Mouse (Mus musculus) kidney, embryonic 14.5 days (tissue): ENCODE measurements around the gene Pla2g12a. TPM values are rescaled to one million over a fixed set of nuclear protein-coding genes. Genes with fewer than 3 reads are reported as not detected.
A peak's percentile ranks its signal among the peaks of the same experiment; 100 is the strongest.

Experiments used
- ATAC-seq: fragments of 200-750 bp; cut with Nextera tagmentation; 2 replicates; pipeline ENCODE4 v1.8.0; 2017; ENCODE audit warnings: moderate number of reproducible peaks, mild to moderate bottlenecking, moderate TSS enrichment, moderate library complexity; ENCODE audit not compliant: low FRiP score, low TSS enrichment
- H3K27ac ChIP-seq: fragments of 300-500 bp; sonication (generic); 2 replicates; pipeline ENCODE4 v1.5.1; 2014; ENCODE audit warnings: low read depth, mild to moderate bottlenecking, low read length, moderate library complexity, mixed read lengths
- H3K27me3 ChIP-seq: fragments of 300-500 bp; sonication (generic); 2 replicates; pipeline ENCODE4 v1.6.1; 2014; ENCODE audit warnings: mild to moderate bottlenecking, low read length; ENCODE audit not compliant: control insufficient read depth, insufficient read depth
- H3K36me3 ChIP-seq: fragments of 300-500 bp; sonication (generic); 2 replicates; pipeline ENCODE4 v1.6.1; 2014; ENCODE audit warnings: low read length, mixed read lengths; ENCODE audit not compliant: control insufficient read depth, insufficient read depth
- H3K4me1 ChIP-seq: fragments of 300-500 bp; sonication (generic); 2 replicates; pipeline ENCODE4 v1.6.1; 2014; ENCODE audit warnings: low read length, mixed read lengths; ENCODE audit not compliant: control insufficient read depth, insufficient read depth
- H3K4me2 ChIP-seq: fragments of 300-500 bp; sonication (generic); replicated peaks from 2 replicates; pipeline ENCODE4 v1.6.1; 2014; ENCODE audit warnings: low read depth, mild to moderate bottlenecking, low read length
- H3K4me3 ChIP-seq: fragments of 300-500 bp; sonication (generic); 2 replicates; pipeline ENCODE4 v1.5.1; 2014; ENCODE audit warnings: mild to moderate bottlenecking, low read length
- H3K9ac ChIP-seq: fragments of 300-500 bp; sonication (generic); 2 replicates; pipeline ENCODE4 v1.6.1; 2014; ENCODE audit warnings: low read depth, mild to moderate bottlenecking, low read length, moderate library complexity
- H3K9me3 ChIP-seq: fragments of 300-500 bp; sonication (generic); 2 replicates; pipeline ENCODE4 v1.6.1; 2016; ENCODE audit warnings: low read length; ENCODE audit not compliant: control insufficient read depth
- WGBS: fragments of 180-500 bp; shearing (Covaris S2); extraction: QIAGEN DNeasy Blood & Tissue Kit; methylation state at CpG from one replicate; pipeline ENCODE4 v1.1.7; 2014; 5-methylcytosine and 5-hydroxymethylcytosine counted together
- polyA plus RNA-seq: library from polyadenylated mRNA; unstranded; fragments of >200 nt; fragmentation: Nextera tagmentation; extraction: Ambion mirVana; gene quantifications from 2 replicates; pipeline ENCODE4 v1.2.1, GENCODE M21; 2014

Gene Pla2g12a
- 47.8 and 48.1 TPM in 2 replicates for polyA plus RNA-seq

DNA sequence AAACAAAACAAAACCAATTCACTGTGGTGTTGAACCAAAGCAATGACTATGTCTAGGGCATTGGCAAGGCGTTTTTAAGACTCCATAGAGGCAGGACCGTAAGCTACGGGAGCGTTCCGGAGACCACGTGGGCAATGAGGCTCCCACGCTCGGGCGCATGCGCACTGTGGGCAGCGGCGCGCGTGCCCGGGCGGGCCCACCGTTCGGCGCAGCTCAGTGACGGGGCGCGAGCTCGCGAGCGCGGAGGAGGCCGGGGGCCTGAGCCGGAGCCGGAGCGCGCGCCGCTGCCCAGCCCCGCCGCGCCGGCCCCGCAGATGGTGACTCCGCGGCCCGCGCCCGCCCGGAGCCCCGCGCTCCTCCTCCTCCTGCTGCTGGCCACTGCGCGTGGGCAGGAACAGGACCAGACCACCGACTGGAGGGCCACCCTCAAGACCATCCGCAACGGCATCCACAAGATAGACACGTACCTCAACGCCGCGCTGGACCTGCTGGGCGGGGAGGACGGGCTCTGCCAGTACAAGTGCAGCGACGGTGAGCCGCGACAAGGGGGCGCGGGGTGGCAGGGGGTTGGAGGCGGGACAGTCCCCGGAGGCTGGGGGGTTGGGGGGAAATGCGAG is at the start of gene Pla2g12a:
Gene Pla2g12a (plus strand): TSS at position 202 of the 617 bp plus-strand sequence.
- peak; percentile 93 for ATAC-seq
- Histone ChIP-seq H3K4me2 (peak within 1 kb of the TSS; percentile 79), H3K27ac (peak within 1 kb of the TSS; percentile 69; the same call in 1 of the 2 replicates), H3K4me1 (0 out of 2 replicates have a peak, but pooled peaks cover 5% of the 10 kb centered on the region), H3K9ac (peak within 1 kb of the TSS; percentile 77), H3K9me3 (no peaks in the 10 kb centered on the region), H3K27me3 (no peaks in the 10 kb centered on the region), H3K4me3 (peak within 1 kb of the TSS; percentile 70), H3K36me3 (no peaks in the 10 kb centered on the region)
- under 1% methylated on average over 66 of the region's 66 CpGs for WGBS

GRCm38 (mm10) chr3:129830626-129831025 is 47.8 kb upstream of the Pla2g12a start:
- peak overlapping the region; percentile 94 for H3K4me3 ChIP-seq
- H3K36me3 ChIP-seq, result peaks cover 28% of the 10 kb centered on the region
- H3K9ac ChIP-seq, result peak overlapping the region; percentile 92
- no peak for ATAC-seq
- WGBS, result under 1% methylated on average over 39 of the region's 45 CpGs
- no peaks in the 10 kb centered on the region for H3K9me3 ChIP-seq
- H3K27ac ChIP-seq, result peak overlapping the region; percentile 85
- H3K4me2 ChIP-seq, result peak overlapping the region; percentile 72
- H3K27me3 ChIP-seq, result no peaks in the 10 kb centered on the region
- peaks cover 19% of the 10 kb centered on the region for H3K4me1 ChIP-seq

- peak; percentile 91 for ATAC-seq
- Histone ChIP-seq H3K4me2 (peak within 1 kb of the TSS; percentile 72), H3K4me1 (peaks cover 19% of the 10 kb centered on the region), H3K36me3 (peaks cover 24% of the 10 kb centered on the region), H3K9me3 (no peaks in the 10 kb centered on the region), H3K4me3 (peak within 1 kb of the TSS; percentile 94), H3K9ac (peak within 1 kb of the TSS; percentile 92), H3K27ac (peak within 1 kb of the TSS; percentile 85), H3K27me3 (no peaks in the 10 kb centered on the region)
- under 1% methylated on average over 60 of the region's 60 CpGs for WGBS
These were observed 47.3 kb upstream of the Pla2g12a start, which contains the start of gene Gar1 for GRCm38 (mm10) chr3:129831035-129831568. Gar1 (minus strand) TSS chr3:129831396.

DNA sequence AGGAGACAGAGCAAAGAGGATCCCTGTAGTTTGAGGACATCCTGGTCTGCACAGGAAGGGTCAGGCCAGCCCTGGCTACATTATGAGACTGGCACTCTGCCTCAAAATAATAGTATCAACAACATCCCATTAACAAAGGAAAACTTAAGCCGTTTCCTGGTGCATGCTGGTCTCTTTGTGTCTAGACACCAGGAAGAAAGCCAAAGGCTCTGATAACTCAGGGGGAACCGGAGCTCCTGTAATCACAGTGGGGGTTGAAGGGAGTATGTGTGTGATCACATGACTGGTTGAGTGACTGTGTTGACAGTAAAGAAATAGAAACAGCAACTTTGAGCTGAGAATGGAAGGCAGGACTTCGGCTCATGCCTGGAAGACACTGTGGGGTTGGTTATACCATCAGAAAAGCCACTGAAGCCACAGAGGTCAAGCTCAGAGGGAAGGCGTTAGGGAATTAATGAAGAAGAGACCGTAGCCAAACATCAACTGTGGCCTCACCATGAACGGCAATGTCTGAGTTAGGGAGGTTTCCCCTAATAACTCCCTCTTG is 42.9 kb upstream of the Pla2g12a start, which contains the start of gene Cfi:
Gene Cfi (plus strand): TSS at position 497 of the 547 bp plus-strand sequence.
- H3K27ac ChIP-seq, result peak within 1 kb of the TSS; percentile 83
- ATAC-seq, result no peak
- 44% methylated on average over 6 of the region's 6 CpGs for WGBS
- peak within 1 kb of the TSS; percentile 40 for H3K4me2 ChIP-seq
- H3K4me3 ChIP-seq, result no peak within 1 kb of the TSS
- H3K4me1 ChIP-seq, result 0 out of 2 replicates have a peak, but pooled peaks cover 5% of the 10 kb centered on the region
- H3K9ac ChIP-seq, result peak within 1 kb of the TSS; percentile 38; the same call in 1 of the 2 replicates
- H3K27me3 ChIP-seq, result no peaks in the 10 kb centered on the region
- no peaks in the 10 kb centered on the region for H3K9me3 ChIP-seq
- no peaks in the 10 kb centered on the region for H3K36me3 ChIP-seq

DNA sequence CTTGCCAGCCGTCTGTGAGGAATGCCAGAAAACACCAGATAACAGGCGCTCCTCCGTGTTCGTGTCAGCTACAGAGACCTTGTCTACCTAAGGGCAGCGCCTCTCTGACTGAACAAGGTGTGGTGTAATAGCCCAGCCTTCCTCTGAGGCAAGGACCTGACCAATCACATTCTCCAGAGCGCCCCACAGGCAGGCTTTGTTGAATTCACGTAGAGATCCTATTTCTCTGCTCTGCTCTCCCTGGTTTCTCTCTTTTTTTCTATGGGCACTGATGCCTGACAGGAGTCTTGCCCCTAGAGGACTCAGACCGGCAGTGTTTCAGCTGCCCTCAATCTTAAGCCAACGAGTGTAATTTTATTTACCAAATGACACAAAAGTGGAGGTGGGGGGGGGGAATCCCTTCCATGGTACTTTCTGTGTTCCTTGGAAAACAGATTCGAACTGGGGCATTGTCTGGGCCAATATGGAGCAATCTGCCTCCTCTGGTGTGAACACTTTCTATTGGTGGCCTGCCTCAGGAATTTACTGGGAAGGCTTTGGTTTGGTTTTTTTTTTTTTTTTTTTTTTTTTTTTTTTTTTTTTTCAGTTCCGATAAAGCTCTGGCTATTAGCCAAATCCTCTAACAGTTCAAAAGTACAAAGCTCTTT is 42.2 kb upstream of the Pla2g12a start:
- H3K4me2 ChIP-seq, result peak overlapping the region; percentile 40
- no peaks in the 10 kb centered on the region for H3K36me3 ChIP-seq
- H3K4me3 ChIP-seq, result no peak overlapping the region
- peak; percentile 89 for ATAC-seq
- H3K27ac ChIP-seq, result peak overlapping the region; percentile 83
- 0 out of 2 replicates have a peak, but pooled peaks cover 5% of the 10 kb centered on the region for H3K4me1 ChIP-seq
- H3K9me3 ChIP-seq, result no peaks in the 10 kb centered on the region
- H3K9ac ChIP-seq, result peak overlapping the region; percentile 38; the same call in 1 of the 2 replicates
- H3K27me3 ChIP-seq, result no peaks in the 10 kb centered on the region
- 10% methylated on average over 11 of the region's 11 CpGs for WGBS

DNA sequence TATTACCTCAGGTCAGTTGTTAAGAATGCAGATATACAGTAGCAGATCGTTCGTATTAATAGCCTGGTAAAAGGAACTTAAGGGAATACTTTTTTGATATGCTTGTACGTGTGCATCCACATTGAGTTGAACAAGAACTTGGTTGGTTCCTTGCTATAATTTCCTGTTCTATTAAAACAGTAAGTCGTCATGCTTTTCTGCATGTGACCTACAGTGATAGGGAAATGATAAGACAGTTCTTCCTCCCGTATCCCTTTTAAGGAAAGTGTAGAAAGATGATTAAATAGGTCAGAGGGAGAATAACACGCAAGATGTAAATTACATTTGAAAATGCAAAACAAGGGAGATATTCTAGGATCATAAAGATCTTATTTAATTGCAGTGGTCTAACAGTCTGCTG is 41.4 kb upstream of the Pla2g12a start:
- H3K4me1 ChIP-seq, result 0 out of 2 replicates have a peak, but pooled peaks cover 5% of the 10 kb centered on the region
- 76% methylated on average over 6 of the region's 6 CpGs for WGBS
- H3K36me3 ChIP-seq, result no peaks in the 10 kb centered on the region
- no peak overlapping the region for H3K4me3 ChIP-seq
- no peaks in the 10 kb centered on the region for H3K9me3 ChIP-seq
- H3K9ac ChIP-seq, result no peak overlapping the region
- H3K4me2 ChIP-seq, result no peak overlapping the region
- no peak for ATAC-seq
- no peak overlapping the region for H3K27ac ChIP-seq
- no peaks in the 10 kb centered on the region for H3K27me3 ChIP-seq

DNA sequence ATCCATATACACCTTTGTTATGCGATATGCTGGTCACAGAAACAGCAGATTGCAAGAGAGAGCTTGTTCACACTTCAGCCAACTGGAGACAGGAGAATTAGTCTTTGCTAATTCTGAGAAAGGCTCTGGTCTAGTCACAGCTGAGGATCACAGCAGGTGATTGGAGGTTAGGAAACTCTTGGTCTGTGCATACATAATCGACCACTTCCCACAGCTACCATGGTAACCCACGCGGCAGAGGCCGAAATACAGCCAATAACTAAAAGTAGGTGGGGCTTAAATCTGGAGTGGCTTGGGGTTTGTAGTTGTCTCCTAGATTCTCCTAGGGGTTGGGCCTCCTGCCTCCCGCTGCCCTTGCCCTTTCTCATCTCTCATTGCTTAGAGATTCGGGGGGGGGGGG is 40.4 kb upstream of the Pla2g12a start:
- ATAC-seq, result no peak
- no peaks in the 10 kb centered on the region for H3K9me3 ChIP-seq
- WGBS, result 55% methylated on average over 7 of the region's 7 CpGs
- H3K9ac ChIP-seq, result no peak overlapping the region
- 0 out of 2 replicates have a peak, but pooled peaks cover 5% of the 10 kb centered on the region for H3K4me1 ChIP-seq
- H3K4me2 ChIP-seq, result no peak overlapping the region
- H3K36me3 ChIP-seq, result no peaks in the 10 kb centered on the region
- no peak overlapping the region for H3K4me3 ChIP-seq
- H3K27ac ChIP-seq, result no peak overlapping the region
- H3K27me3 ChIP-seq, result no peaks in the 10 kb centered on the region

DNA sequence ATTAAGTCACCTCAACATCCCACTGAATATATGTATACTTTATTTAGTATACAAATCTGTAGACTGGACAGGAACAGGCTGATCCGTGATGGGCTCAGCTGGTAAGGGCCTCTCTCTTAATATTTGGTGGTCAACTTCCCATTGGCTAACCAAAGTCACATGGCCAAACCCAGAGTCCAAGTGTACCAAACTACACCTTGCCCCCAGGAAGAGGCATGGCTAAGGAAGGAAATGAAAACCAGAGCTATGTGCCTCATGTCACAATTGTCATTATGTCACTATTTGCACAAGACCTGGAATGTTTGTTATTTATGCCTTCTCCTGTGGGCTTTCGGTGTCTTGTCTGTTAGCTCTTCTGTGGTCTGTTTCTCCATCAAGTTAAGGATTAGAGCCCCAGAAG is 32.5 kb upstream of the Pla2g12a start:
- ATAC-seq, result no peak
- Histone ChIP-seq H3K9me3 (no peaks in the 10 kb centered on the region), H3K4me1 (no peaks in the 10 kb centered on the region), H3K27ac (no peak overlapping the region), H3K36me3 (no peaks in the 10 kb centered on the region), H3K9ac (no peak overlapping the region), H3K4me3 (no peak overlapping the region), H3K4me2 (no peak overlapping the region), H3K27me3 (no peaks in the 10 kb centered on the region)
- WGBS, result 92% methylated on average over 2 of the region's 2 CpGs
